Mouse (Mus musculus) stomach, postnatal 0 days (tissue): Measurements from ENCODE around the gene Efl1.

Experiments
- CTCF ChIP-seq: IDR thresholded peaks from 2 replicates; pipeline ENCODE4 v1.5.1; 2016; ENCODE audit warnings: antibody characterized with exemption, low read depth, mild to moderate bottlenecking, moderate library complexity
- EP300 ChIP-seq: optimal IDR thresholded peaks from 2 replicates; pipeline ENCODE3; 2016; ENCODE audit warnings: antibody characterized with exemption

GRCm38 (mm10) chr7:82688736-82689135 is 40.3 kb downstream of the Efl1 start:
- TF ChIP-seq CTCF, result no peak
- no peak for TF ChIP-seq EP300
